Mouse (Mus musculus): ENCODE measurements at regions not wholly inside any gene's neighbourhood (a gene's known extent, or its start where the extent isn't known, plus 50 kb on each side); places are given as distances from the start of the nearest gene placed in this dataset.

DNA sequence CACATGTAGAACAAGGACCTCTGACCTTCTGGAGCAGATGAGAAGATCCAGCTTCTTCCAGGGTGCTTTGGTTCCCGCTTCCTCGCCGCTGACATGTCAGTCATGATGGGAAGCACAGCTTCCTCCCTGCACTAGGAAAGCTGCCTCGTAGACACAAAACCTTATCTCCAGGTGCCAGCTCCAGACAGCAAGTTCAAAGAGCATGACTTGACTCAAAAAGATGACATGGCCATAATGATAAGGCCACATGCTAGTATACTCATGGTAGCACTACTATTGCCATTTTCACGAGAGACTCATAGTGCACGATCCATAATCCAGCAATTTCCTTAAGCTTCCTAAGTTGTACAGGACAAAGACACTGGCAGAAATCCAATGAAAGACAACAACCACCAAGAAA, 272.1 kb downstream of the Gm9195 start:
- TF ChIP-seq CTCF (IDR thresholded peaks at IDR 0.05) (no peak), EP300 (IDR thresholded peaks at IDR 0.05) (no peak)

Data from lung, postnatal 0 days (tissue).